Mouse (Mus musculus) olfactory bulb, adult 2 months (tissue): ENCODE results near the gene Ldha.

Source experiments
- CTCF ChIP-seq: fragments of 200-500 bp; IDR thresholded peaks from 2 replicates; pipeline ENCODE4 v1.5.1; 2012; ENCODE audit warnings: low read depth, mild to moderate bottlenecking, low read length, moderate library complexity; ENCODE audit not compliant: insufficient read depth
- POLR2A ChIP-seq: fragments of 200-500 bp; IDR thresholded peaks from 2 replicates; pipeline ENCODE4 v1.6.1; 2012; ENCODE audit warnings: mild to moderate bottlenecking, low read depth, low read length, moderate library complexity; ENCODE audit not compliant: insufficient read depth

DNA sequence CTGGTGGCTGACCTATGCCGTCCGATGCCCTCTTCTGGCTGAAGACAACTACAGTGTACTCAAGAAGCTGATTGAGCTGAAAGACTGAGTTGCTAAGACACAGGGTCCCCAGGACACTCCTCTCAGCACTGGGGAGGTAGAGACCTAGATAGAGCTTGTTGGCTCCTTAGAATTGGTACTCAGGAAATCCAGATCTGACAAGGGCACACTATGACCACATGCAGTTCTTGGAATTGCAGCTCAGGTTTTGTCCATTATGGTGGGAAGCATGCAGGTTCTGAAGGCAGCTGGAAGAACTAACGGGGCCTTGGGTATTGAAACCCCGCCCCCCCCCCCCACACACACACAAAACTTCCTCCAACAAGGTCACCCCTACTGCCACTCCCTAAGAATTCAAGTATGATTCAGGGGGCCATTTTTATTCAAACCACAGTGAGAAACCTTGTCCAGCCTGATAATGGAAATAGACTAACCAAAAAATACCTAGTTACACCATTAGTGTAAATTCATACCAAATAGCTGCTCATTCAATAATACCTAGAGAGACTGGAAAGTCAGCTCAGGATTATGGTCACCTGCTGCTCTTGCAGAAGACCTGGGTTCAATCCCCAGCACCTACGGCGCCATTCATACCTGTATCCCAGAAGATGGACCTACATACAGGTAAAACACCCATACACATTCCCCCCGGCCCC lies 14.7 kb downstream of the Ldha start:
- TF ChIP-seq CTCF (no peak), POLR2A (no peak)
